Mouse (Mus musculus): ENCODE measurements around the gene Lrrc27.

DNA sequence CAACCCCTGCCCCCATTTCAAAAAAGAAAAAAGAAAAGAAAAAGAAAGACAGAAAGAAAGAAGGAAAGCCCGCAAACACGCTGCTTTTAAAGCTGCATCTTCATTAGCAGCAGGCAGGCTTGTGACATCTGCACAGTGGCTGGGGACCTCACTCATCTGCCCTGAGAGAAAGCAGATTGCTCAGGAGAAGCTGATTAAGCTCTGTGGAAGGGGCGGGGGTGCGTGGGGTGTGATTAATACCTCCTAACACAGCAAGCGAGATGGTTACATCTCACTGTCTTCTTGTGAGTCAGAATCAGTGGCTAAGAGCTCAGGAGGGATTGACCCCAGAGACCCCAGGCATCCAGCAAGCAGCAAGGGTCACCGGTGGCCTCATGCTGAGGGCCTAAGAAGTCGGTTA is 64.7 kb downstream of the Lrrc27 start:
- TF ChIP-seq CTCF (IDR thresholded peaks at IDR 0.05; ENCODE audit: control insufficient read depth, insufficient read depth, low read length) (no peak), POLR2A (IDR thresholded peaks at IDR 0.05; ENCODE audit: borderline replicate concordance, control insufficient read depth, low read depth, low read length) (no peak)

All from bone marrow, adult 2 months (tissue).